Mouse (Mus musculus) heart, adult 18-20 months (tissue): Measurements from ENCODE around the gene Cluap1. TPM values are rescaled to one million over a fixed set of nuclear protein-coding genes. Genes with fewer than 3 reads are reported as not detected.
A peak's percentile ranks its signal among the peaks of the same experiment; 100 is the strongest.

ENCODE experiments used
- DNase-seq, 2 experiments: peaks; one replicate each; pipeline ENCODE4 v3.0.0; 2021 to 2022; ENCODE audit warnings: mixed read lengths in 1 of 2
- long read RNA-seq, 2 experiments: library from polyadenylated mRNA; stranded (forward); transcript quantifications; one replicate each; pipeline ENCODE4 v2.0.0; 2021
- total RNA-seq, 2 experiments: library from RNA; stranded (reverse); gene quantifications; 2 replicates each; pipeline ENCODE4 v1.2.3; 2021

The Cluap1 gene
- 10 to 100 TPM; 10.9 to 11.6 TPM for total RNA-seq
- long read RNA-seq, experiment 1, transcript Cluap1-201 (12 exons, 1,779 nt): major isoform, 8 of 10 reads
- long read RNA-seq, experiment 1, partial matches to known transcripts: 0 of 10 reads
- long read RNA-seq, experiment 1, other reads (novel, unspliced or antisense): 2 of 10 reads
- long read RNA-seq, experiment 2, transcript Cluap1-201 (12 exons, 1,779 nt): major isoform, 6 of 7 reads
- long read RNA-seq, experiment 2, partial matches to known transcripts: 0 of 7 reads
- long read RNA-seq, experiment 2, other reads (novel, unspliced or antisense): 0 of 7 reads

DNA sequence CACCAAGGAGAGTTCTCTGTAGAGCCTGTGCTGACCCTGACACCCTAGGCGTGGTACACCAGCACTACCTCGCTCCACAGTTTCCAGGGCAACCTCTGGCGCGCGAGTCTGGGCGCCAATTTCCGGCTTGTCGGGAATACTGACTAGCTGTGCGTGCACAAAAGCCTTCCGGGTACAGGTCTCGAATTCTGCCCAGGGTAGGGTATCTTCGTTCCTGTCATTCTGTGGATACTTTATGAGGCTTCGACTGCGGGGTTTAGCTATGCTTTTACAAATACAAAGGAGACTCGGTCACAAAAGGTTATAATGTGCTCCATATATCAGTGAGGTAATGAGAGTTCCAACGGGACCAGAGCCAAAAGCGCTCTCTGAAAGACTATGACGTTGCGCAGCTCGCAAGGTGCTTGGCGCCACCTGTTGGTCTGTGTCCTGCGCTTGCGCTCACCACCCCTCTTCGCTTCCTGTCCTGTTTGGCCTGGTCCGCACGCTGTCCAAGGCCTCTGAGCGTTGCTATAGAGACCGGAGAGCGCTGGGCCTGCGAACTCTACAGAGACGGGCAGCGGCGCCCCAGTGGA lies at the start of gene Cluap1, which contains the start of gene 1700037C18Rik:
Gene Cluap1, plus strand, starts transcription at position 265 of the 575 bp plus-strand sequence.
Gene 1700037C18Rik, minus strand, starts transcription at position 153 of the 575 bp plus-strand sequence.
- peak; percentile 95 to 96 for DNase-seq

DNA sequence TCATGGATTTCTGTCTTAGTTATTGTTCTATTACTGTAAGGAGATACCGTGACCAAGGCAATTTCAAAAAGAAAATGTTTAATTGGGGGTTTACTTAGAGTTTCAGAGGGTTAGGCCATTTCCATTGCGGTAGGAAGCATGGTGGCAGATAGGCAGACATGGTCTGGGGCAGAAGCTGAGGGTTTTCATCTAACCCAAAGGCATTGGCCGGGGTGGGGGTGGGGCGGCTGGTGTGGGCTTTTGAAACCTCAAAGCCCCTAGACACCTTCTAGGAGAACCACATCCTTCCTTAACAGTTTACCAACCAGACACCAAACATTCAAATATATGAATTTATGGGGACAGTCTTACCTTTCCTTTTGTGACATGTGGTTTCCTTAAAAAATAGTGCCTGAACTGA lies 49.3 kb upstream of the Cluap1 start:
- no peak for DNase-seq

DNA sequence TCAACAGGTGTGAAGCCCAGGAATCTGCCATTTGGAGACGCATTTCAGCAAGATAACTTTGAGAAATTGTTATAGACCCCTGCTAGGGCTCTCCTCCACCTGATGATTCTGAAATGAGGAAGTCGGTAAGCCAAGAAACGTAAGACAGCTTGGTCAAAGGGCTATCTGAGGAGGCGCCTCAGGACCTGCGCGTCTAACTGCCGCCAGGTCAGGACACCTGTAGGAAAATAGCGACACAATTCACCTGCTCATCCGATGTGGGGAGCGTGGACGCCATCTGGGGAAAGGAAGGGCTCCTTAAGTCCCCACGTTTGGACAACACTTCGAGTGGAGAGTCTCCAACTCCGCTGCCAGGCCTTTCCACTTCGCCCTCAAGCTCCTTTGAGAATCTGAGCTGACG lies 36.8 kb upstream of the Cluap1 start:
- no peak for DNase-seq

- DNase-seq: peak; percentile 91 to 93
Observed at GRCm38 (mm10) chr16:3872216-3873047, 36.2 kb upstream of the Cluap1 start, which contains the start of gene Naa60. TSS of gene Naa60 (plus strand) at chr16:3872375.

DNA sequence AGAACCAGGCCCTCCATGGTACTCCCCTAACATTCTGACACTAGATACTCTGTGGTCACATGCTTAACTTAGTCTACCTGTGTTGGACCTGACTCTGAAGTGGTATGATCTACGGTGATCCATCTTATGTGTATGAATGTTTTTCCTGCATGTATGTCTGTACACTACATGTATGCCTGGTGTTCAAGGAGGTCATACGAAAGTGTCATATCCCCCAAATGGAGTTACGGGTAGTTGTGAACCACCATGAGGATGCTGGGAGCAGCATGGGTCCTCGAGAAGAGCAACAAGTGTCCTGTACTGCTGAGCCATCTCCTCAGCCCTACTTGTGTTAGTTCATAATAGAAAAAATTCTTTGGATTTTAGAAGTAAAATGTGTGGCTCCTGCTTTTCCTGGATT lies 32.3 kb upstream of the Cluap1 start:
- no peak for DNase-seq

DNA sequence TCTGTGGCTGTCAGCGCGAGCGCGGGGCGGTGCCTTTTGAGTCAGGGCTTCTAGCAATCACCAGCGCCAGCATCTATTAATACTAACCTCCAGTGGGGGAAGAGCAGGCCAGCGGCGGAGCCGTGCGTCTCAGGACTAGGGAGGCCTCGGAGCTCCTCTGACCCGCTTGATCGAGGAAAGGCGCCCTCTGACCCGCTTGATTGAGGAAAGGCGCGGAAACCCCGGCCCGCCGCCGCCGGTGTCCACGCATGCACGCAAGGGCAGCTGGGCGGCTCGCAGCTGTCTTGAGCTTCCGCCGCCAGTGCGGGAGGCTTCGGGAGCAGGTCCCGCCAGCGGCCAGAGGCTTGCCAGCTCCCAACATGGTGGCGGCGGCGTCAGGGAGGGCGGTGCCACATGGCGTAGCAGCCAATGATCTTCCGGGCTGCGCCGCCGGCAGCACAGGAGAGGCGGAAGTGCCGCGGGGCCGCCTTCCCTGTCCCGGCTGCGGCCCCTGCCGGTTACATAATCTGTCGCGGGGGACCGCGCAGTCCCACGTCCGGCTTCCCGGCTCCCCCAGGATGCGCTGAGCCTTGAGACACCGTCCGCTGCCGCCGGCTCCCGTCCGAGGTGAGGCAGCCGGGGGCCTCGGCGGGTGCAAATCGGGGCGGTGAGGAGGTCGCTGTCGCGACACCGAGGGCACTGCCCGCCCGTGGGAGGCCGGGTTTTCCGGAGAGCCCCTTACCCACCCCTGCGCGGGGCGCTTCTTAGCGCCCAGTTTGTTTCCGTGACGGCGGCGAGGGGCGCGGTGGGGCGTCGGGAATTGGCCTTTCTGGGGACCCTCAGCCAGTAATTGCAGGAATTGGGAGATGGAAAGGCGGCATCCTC lies 24.2 kb upstream of the Cluap1 start, which contains the start of the genes Zfp597 and Gm20695:
Gene Zfp597, minus strand, starts transcription at position 361 of the 864 bp plus-strand sequence.
Gene Gm20695, plus strand, starts transcription at position 448 of the 864 bp plus-strand sequence.
- peak; percentile 97 for DNase-seq

DNA sequence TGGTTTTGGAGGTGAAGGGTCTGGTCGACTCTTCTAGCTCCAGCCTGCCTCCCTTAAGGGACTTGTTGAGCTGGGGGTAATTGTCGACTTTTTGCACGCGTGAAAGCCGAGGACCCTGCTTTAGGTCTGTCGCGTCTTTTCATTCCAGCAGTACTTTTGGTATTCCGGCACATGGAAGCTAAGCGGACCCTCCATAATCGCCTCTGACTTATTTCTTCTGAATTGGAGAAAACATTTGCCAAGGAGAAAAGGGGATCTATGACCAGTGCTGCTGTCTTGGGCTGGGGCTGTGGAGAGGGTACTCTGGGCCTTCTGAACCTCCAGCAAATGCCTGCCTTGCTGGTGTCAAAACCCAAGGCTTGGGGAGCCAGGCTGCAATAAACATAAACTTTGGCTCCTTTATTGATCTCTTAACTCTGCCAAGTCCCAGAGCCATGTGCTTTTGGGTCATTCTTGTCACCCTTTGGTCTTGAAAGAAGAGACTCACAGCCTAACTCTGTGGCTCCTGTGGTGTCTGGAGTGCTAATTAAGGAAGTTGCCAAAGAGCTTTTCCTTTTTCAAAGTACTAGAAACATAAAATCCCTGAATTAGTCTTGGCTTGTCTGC lies 23.4 kb upstream of the Cluap1 start:
- DNase-seq: peak; percentile 12 to 48

DNA sequence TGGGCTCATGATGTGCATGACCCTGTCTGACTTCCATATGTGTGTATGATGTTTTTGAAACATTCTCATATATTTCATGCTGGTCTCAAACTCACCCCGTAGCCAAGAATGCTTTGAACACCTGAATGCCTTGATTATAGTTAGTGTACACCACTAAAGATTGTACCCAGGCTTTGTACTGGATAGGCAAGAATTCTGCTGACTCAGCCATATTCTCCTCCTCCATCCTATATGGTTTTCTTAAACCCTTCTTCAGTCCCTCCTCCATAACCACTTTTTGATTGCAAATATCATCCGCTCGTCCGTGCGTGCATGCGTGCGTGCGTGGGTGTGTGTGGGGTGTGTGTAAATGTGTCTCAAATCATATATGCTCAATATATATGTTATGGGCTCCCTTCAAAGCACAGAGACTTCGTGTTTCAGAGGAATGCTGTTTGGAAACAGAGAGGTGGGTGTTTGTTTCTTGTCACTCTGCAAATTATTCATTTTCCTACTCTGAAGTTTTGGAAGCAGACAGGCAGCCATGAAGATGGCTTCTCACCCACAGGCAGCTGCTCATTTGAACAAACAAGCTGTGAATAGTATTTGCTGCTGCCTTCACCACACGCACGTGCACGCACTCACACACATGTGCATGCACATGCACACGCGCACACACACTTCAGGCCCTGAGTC lies 16.8 kb upstream of the Cluap1 start:
- DNase-seq: no peak

DNA sequence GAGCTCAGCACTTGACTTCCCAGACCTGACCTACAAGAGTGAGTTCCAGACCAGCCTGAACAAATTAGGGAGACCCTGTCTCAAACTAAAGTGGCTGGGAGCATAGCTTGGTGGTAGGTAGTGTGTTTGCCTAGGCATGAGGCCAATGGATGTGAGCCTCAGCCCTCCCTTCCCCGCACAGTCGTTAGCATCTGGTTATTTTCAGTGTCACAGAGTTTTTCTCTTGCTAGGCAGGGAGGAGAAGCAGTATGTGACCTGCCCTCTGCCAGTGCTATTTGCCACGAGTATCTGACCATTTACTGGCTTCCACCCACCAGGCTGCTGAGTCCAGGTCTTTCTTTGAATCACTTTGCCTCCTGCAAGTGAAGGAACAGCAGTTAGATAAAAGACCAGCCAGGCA lies 14.9 kb upstream of the Cluap1 start:
- DNase-seq: peak; percentile 25 to 33

DNA sequence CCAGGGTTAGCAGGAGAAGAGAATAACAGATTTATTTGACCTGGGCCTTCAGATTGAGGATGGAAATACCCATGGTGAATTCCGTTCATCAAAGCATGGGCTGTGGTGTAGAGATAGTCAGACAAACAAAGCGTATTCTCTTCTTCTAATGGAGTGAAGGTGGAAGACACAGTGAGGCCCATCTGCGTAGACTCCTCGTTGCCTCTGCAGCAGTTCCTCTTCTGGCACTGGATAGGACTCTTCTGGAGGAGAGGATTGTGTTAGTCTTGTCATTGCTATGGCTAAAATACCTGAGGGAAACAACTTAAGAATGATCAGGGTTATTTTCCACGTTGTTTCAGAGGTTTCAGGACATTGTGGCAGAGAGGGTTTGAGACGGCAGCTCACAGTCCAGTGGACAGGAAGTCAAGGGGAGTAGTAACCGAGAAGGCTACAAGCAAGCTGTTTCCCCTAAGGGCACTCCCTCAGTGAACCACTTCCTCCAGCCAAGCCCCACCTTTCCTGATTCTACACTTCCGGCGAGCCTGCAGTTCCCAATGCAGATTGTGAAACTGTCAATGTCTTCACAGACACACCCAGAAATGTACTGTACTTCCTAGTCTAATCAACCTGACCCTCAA lies 13.3 kb upstream of the Cluap1 start:
- peak; percentile 64 to 89 for DNase-seq

- no peak for DNase-seq
Observed at GRCm38 (mm10) chr16:3896046-3896445, 12.6 kb upstream of the Cluap1 start.

DNA sequence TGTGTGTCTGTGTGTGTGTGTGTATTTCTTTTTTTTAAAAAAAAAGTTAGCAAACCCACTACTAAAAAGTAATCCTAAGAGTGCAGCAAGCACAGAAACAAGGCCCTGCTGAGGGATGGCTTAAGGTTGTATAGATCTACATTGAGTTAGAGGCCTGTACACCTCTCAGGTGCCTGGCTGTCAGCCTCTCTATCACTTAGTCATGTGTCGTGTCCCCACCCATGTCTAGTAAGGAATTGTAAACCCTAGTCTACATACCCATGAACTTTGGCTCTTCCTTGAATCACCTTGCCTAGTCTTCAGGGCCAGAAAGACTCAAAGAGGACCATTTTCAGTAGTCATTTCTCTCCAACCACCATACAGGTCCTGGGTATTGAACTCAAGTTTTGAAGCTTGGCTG lies 12.0 kb upstream of the Cluap1 start:
- no peak for DNase-seq

GRCm38 (mm10) chr16:3907471-3907870 lies 1.1 kb upstream of the Cluap1 start:
- DNase-seq: no peak

- no peak for DNase-seq
Observed at GRCm38 (mm10) chr16:3909118-3909517, 517 bp downstream of the Cluap1 start.

DNA sequence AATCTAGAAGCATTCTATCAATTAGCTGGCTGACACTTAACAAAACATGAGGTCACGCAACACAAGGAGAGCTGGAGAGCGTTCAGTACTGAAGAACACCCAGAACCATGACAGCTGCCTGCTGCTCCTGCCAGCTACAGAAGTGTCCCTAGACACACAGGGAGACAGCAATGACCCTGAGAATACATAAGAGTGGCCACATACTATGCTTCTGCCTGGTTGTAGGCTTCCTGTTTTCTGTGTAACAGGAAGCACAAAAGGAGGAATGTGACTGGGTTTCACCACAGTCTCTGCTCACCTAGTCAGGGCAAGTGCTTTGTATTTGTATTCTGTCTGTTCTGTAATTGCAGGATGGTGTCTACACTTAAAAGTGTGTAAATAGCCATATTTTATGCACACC lies 12.2 kb downstream of the Cluap1 start:
- DNase-seq: peak in 1 of 2 experiments; percentile 25

DNA sequence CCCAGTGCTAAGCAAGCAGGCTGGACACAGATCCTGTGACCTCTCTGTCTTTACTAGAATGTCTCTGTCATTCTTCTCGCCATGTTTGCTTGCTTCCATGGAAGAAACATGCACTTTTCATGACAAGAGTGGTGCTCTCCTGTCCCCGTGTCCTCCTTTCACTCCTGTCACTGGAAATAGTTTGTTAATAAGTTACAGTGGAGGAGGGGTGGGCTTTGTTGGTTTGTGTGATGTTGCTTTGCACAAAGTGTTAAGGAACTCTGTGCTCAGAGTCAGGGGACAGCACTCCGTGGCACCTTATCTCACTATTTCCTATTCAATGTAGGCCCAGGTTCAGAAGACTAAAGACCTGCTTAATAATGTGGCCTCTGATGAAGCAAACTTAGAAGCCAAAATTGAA lies 14.9 kb downstream of the Cluap1 start:
- DNase-seq: no peak

DNA sequence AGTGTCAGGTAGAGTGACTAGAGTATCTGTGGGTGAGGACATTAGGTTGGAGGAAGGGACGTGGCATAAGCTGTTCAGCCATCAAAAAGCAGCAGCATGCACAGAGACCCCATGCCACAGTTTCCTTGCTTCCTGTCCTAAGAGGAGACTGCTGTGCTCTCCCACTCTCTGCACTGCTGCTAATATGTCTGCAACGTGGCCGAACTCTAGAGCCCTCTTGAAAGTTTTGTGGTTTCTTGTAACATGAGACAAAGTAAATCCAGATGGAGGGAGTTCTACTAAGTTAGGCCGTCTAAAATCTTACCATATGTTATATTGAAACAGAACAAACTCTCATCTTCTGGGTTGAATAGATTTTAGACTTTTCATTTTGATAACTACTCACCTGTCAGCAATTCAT lies 15.4 kb downstream of the Cluap1 start:
- DNase-seq: no peak

DNA sequence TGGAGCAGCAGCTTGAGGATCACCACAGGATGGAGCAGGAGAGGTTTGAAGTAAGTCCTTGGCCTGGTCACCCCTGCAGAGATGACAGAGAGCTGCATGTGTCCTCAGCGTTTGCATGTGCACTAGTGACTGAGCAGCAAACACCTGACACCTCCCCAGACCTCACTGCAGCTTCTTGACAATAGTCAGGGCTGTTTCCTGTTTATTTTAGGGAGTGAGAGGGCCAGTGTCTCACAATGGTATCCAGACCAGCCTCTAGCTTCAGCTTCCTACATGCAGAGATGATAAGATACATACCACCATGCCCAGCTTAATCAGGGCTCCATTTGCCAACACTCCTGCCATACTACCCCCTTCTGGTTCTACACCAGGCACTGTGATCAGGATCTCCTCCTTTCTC lies 20.0 kb downstream of the Cluap1 start:
- no peak for DNase-seq

- DNase-seq: peak; percentile 12 to 51
Observed at GRCm38 (mm10) chr16:3929151-3929550, 20.6 kb downstream of the Cluap1 start.

- DNase-seq: no peak
Observed at GRCm38 (mm10) chr16:3933536-3933935, 24.9 kb downstream of the Cluap1 start.
